Mouse (Mus musculus): ENCODE measurements around the gene Nisch. TPM values are rescaled to one million over a fixed set of nuclear protein-coding genes. Genes with fewer than 3 reads are reported as not detected.

Gene Nisch
- 351 and 428 TPM in 2 replicates for polyA plus RNA-seq (2015; fragmentation: Nextera tagmentation; extraction: Ambion mirVana)

- Histone ChIP-seq H3K27ac (peak within 1 kb of the TSS; percentile 48; the same call in 1 of the 2 replicates), H3K9ac (0 out of 2 replicates have a peak within 1 kb of the TSS, but pooled peaks have one; percentile 9), H3K4me3 (replicated peaks) (peak within 1 kb of the TSS; percentile 21), H3K36me3 (no peaks in the 10 kb centered on the region), H3K9me3 (replicated peaks) (no peaks in the 10 kb centered on the region), H3K4me1 (peaks cover 14% of the 10 kb centered on the region), H3K4me2 (peak within 1 kb of the TSS; percentile 47), H3K27me3 (no peaks in the 10 kb centered on the region)
- WGBS: 73% methylated on average over 2 of the region's 2 CpGs
- no peak for ATAC-seq (replicated peaks; ENCODE audit: low FRiP score)
Measured at GRCm38 (mm10) chr14:31216846-31217245, at the start of gene Nisch. Gene Nisch (minus strand): TSS chr14:31216946.

GRCm38 (mm10) chr14:31260932-31261331, 44.2 kb upstream of the Nisch start:
- H3K27me3 ChIP-seq: no peaks in the 10 kb centered on the region
- H3K4me3 ChIP-seq (replicated peaks): no peak overlapping the region
- no peaks in the 10 kb centered on the region for H3K4me1 ChIP-seq
- H3K9me3 ChIP-seq (replicated peaks): no peaks in the 10 kb centered on the region
- no peak overlapping the region for H3K9ac ChIP-seq
- WGBS: 91% methylated on average over 9 of the region's 9 CpGs
- H3K4me2 ChIP-seq: no peak overlapping the region
- H3K27ac ChIP-seq: no peak overlapping the region
- ATAC-seq (replicated peaks; ENCODE audit: low FRiP score): no peak
- peaks cover 75% of the 10 kb centered on the region for H3K36me3 ChIP-seq

GRCm38 (mm10) chr14:31260374-31260773, 43.6 kb upstream of the Nisch start:
- Histone ChIP-seq H3K4me2 (no peak overlapping the region), H3K9ac (no peak overlapping the region), H3K27ac (no peak overlapping the region), H3K27me3 (no peaks in the 10 kb centered on the region), H3K4me3 (replicated peaks) (no peak overlapping the region), H3K36me3 (peaks cover 81% of the 10 kb centered on the region), H3K4me1 (no peaks in the 10 kb centered on the region), H3K9me3 (replicated peaks) (no peaks in the 10 kb centered on the region)
- peak; percentile 47; the same call in 1 of the 2 replicates for ATAC-seq (replicated peaks; ENCODE audit: low FRiP score)
- 91% methylated on average over 4 of the region's 4 CpGs for WGBS

GRCm38 (mm10) chr14:31258476-31259050, 41.8 kb upstream of the Nisch start:
- peaks cover 99% of the 10 kb centered on the region for H3K36me3 ChIP-seq
- no peaks in the 10 kb centered on the region for H3K4me1 ChIP-seq
- H3K9ac ChIP-seq: no peak overlapping the region
- H3K4me3 ChIP-seq (replicated peaks): no peak overlapping the region
- H3K4me2 ChIP-seq: no peak overlapping the region
- H3K27ac ChIP-seq: no peak overlapping the region
- H3K9me3 ChIP-seq (replicated peaks): no peaks in the 10 kb centered on the region
- ATAC-seq (replicated peaks; ENCODE audit: low FRiP score): no peak
- 93% methylated on average over 14 of the region's 14 CpGs for WGBS
- no peaks in the 10 kb centered on the region for H3K27me3 ChIP-seq

- peak overlapping the region; percentile 100 for H3K4me3 ChIP-seq (replicated peaks)
- H3K27me3 ChIP-seq: no peaks in the 10 kb centered on the region
- WGBS: 88% methylated on average over 5 of the region's 5 CpGs
- peak overlapping the region; percentile 75 for H3K4me2 ChIP-seq
- ATAC-seq (replicated peaks; ENCODE audit: low FRiP score): no peak
- H3K27ac ChIP-seq: peak overlapping the region; percentile 99; the same call in 1 of the 2 replicates
- H3K9me3 ChIP-seq (replicated peaks): no peaks in the 10 kb centered on the region
- peaks cover 21% of the 10 kb centered on the region for H3K4me1 ChIP-seq
- H3K9ac ChIP-seq: peak overlapping the region; percentile 100
- H3K36me3 ChIP-seq: peaks cover 47% of the 10 kb centered on the region
Measured at GRCm38 (mm10) chr14:31252091-31252490, 35.3 kb upstream of the Nisch start.

- peaks cover 42% of the 10 kb centered on the region for H3K36me3 ChIP-seq
- H3K4me1 ChIP-seq: peaks cover 21% of the 10 kb centered on the region
- peak overlapping the region; percentile 75 for H3K4me2 ChIP-seq
- H3K9me3 ChIP-seq (replicated peaks): no peaks in the 10 kb centered on the region
- H3K27me3 ChIP-seq: no peaks in the 10 kb centered on the region
- H3K9ac ChIP-seq: peak overlapping the region; percentile 100
- H3K27ac ChIP-seq: peak overlapping the region; percentile 99
- 1% methylated on average over 18 of the region's 18 CpGs for WGBS
- ATAC-seq (replicated peaks; ENCODE audit: low FRiP score): no peak; the same call in 1 of the 2 replicates
- H3K4me3 ChIP-seq (replicated peaks): peak overlapping the region; percentile 100
Measured at GRCm38 (mm10) chr14:31251626-31252025, 34.9 kb upstream of the Nisch start.

- under 1% methylated on average over 73 of the region's 75 CpGs for WGBS
- Histone ChIP-seq H3K27ac (peak within 1 kb of the TSS; percentile 99), H3K4me3 (replicated peaks) (peak within 1 kb of the TSS; percentile 100), H3K4me1 (peaks cover 21% of the 10 kb centered on the region), H3K9ac (peak within 1 kb of the TSS; percentile 100), H3K27me3 (no peaks in the 10 kb centered on the region), H3K36me3 (peaks cover 37% of the 10 kb centered on the region), H3K4me2 (peak within 1 kb of the TSS; percentile 75), H3K9me3 (replicated peaks) (no peaks in the 10 kb centered on the region)
- peak; percentile 94 for ATAC-seq (replicated peaks; ENCODE audit: low FRiP score)
Measured at GRCm38 (mm10) chr14:31251084-31251604, 34.4 kb upstream of the Nisch start, which contains the start of the genes Phf7 and Bap1. Gene Phf7 (minus strand): TSS chr14:31251317. Gene Bap1 (plus strand): TSS chr14:31251450.

GRCm38 (mm10) chr14:31250222-31251083, 33.7 kb upstream of the Nisch start:
- Histone ChIP-seq H3K4me2 (peak overlapping the region; percentile 75), H3K9me3 (replicated peaks) (no peaks in the 10 kb centered on the region), H3K36me3 (peaks cover 30% of the 10 kb centered on the region), H3K4me3 (replicated peaks) (peak overlapping the region; percentile 100), H3K27ac (peak overlapping the region; percentile 99), H3K9ac (peak overlapping the region; percentile 100), H3K4me1 (peaks cover 21% of the 10 kb centered on the region), H3K27me3 (no peaks in the 10 kb centered on the region)
- WGBS: 17% methylated on average over 38 of the region's 38 CpGs
- peak; percentile 10; the same call in 1 of the 2 replicates for ATAC-seq (replicated peaks; ENCODE audit: low FRiP score)

GRCm38 (mm10) chr14:31248396-31248795, 31.6 kb upstream of the Nisch start:
- Histone ChIP-seq H3K4me1 (peaks cover 21% of the 10 kb centered on the region), H3K9ac (no peak overlapping the region), H3K36me3 (peaks cover 10% of the 10 kb centered on the region), H3K27me3 (no peaks in the 10 kb centered on the region), H3K4me2 (no peak overlapping the region), H3K27ac (no peak overlapping the region), H3K9me3 (replicated peaks) (no peaks in the 10 kb centered on the region), H3K4me3 (replicated peaks) (no peak overlapping the region)
- ATAC-seq (replicated peaks; ENCODE audit: low FRiP score): no peak
- WGBS: 92% methylated on average over 6 of the region's 6 CpGs

- Histone ChIP-seq H3K36me3 (no peaks in the 10 kb centered on the region), H3K27me3 (no peaks in the 10 kb centered on the region), H3K9me3 (replicated peaks) (no peaks in the 10 kb centered on the region), H3K4me2 (no peak overlapping the region), H3K27ac (no peak overlapping the region), H3K4me3 (replicated peaks) (no peak overlapping the region), H3K4me1 (peaks cover 8% of the 10 kb centered on the region), H3K9ac (no peak overlapping the region)
- 90% methylated on average over 1 of the region's 1 CpGs for WGBS
- no peak for ATAC-seq (replicated peaks; ENCODE audit: low FRiP score)
Measured at GRCm38 (mm10) chr14:31245946-31246345, 29.2 kb upstream of the Nisch start.

- Histone ChIP-seq H3K36me3 (no peaks in the 10 kb centered on the region), H3K9me3 (replicated peaks) (no peaks in the 10 kb centered on the region), H3K9ac (no peak overlapping the region), H3K27ac (no peak overlapping the region), H3K4me2 (no peak overlapping the region), H3K4me1 (peaks cover under 1% of the 10 kb centered on the region; the same call in 1 of the 2 replicates), H3K4me3 (replicated peaks) (no peak overlapping the region), H3K27me3 (no peaks in the 10 kb centered on the region)
- 86% methylated on average over 1 of the region's 1 CpGs for WGBS
- ATAC-seq (replicated peaks; ENCODE audit: low FRiP score): no peak
Measured at GRCm38 (mm10) chr14:31244777-31245176, 28.0 kb upstream of the Nisch start.

- H3K9ac ChIP-seq: no peak overlapping the region
- no peak overlapping the region for H3K4me2 ChIP-seq
- 63% methylated on average over 3 of the region's 3 CpGs for WGBS
- no peak overlapping the region for H3K27ac ChIP-seq
- H3K4me1 ChIP-seq: no peaks in the 10 kb centered on the region
- no peaks in the 10 kb centered on the region for H3K9me3 ChIP-seq (replicated peaks)
- no peaks in the 10 kb centered on the region for H3K27me3 ChIP-seq
- no peak overlapping the region for H3K4me3 ChIP-seq (replicated peaks)
- no peak for ATAC-seq (replicated peaks; ENCODE audit: low FRiP score)
- 0 out of 2 replicates have a peak, but pooled peaks cover 6% of the 10 kb centered on the region for H3K36me3 ChIP-seq
Measured at GRCm38 (mm10) chr14:31240528-31240927, 23.8 kb upstream of the Nisch start.
